Mouse (Mus musculus) CH12.LX (cell line): ENCODE results near the gene Serpinb13.

Source experiments
- CTCF ChIP-seq, 2 experiments: IDR thresholded peaks in 1 of 2; conservative IDR thresholded peaks in 1 of 2; 2 replicates each; pipeline ENCODE4 v1.5.1; 2011 to 2012; ENCODE audit warnings: low read depth in 2 of 2, low read length in 2 of 2, improper control_type of control experiment in 1 of 2, inconsistent platforms in 1 of 2, mild to moderate bottlenecking in 1 of 2, moderate library complexity in 1 of 2
- E2F4 ChIP-seq: IDR thresholded peaks from 2 replicates; pipeline ENCODE4 v1.6.1; 2011; ENCODE audit warnings: low read depth, low read length, improper control_type of control experiment; ENCODE audit not compliant: insufficient replicate concordance
- JUN ChIP-seq: IDR thresholded peaks from 2 replicates; pipeline ENCODE4 v1.6.1; 2011; ENCODE audit warnings: low read depth, mild to moderate bottlenecking, low read length, improper control_type of control experiment, moderate library complexity; ENCODE audit not compliant: insufficient read depth
- MAFK ChIP-seq: IDR thresholded peaks from 2 replicates; pipeline ENCODE4 v1.6.1; 2011; ENCODE audit warnings: low read length, improper control_type of control experiment; ENCODE audit not compliant: insufficient replicate concordance
- POLR2A ChIP-seq: IDR thresholded peaks from 2 replicates; pipeline ENCODE4 v1.6.1; 2011; ENCODE audit warnings: low read depth, mild to moderate bottlenecking, improper control_type of control experiment, low read length
- USF1 ChIP-seq: IDR thresholded peaks from 2 replicates; pipeline ENCODE4 v1.6.1; 2014; ENCODE audit warnings: low read depth, mild to moderate bottlenecking, inconsistent platforms, low read length, improper control_type of control experiment

DNA sequence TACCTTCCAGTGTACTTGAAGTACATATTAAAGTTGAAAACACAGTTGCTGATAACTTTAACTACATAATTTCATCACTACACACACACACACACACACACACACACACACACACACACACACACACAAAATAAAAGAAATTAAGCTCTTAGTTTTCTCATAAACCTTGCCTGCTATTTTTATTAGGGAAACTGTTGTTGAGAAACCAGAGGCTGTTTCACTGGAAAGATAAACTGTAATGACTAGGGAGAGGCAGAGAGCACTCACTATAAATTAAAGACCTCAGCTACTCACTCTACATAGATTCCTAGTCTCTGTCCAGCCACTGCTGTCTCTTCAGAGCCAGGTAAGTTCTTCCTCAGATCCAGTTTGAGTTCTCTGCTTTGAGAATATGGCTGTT lies at the start of gene Serpinb13:
- TF ChIP-seq MAFK (no peak), CTCF (conservative IDR thresholded peaks at IDR 0.05 in 1 of 2, IDR thresholded peaks at IDR 0.05 in 1 of 2; ENCODE audit: low read depth in 2 of 2, low read length in 2 of 2) (no peak), POLR2A (no peak), E2F4 (no peak), USF1 (no peak), JUN (no peak)
